Mouse (Mus musculus): Measurements from ENCODE around the gene Ppp3ca. TPM values are rescaled to one million over a fixed set of nuclear protein-coding genes. Genes with fewer than 3 reads are reported as not detected.

The Ppp3ca gene
- polyA plus RNA-seq, 1 experiment from 2014 or later, result 56.8 TPM

GRCm38 (mm10) chr3:136821039-136821438 lies 151.1 kb downstream of the Ppp3ca start:
- H3K27ac ChIP-seq (ENCODE audit: low read length), result no peak overlapping the region
- ATAC-seq (ENCODE audit: insufficient number of reproducible peaks, insufficient read depth, low FRiP score, low read depth), result no peak
- H3K27me3 ChIP-seq (ENCODE audit: control insufficient read depth, insufficient read depth, low read length), result no peaks in the 10 kb centered on the region
- no peak overlapping the region for H3K9ac ChIP-seq (replicated peaks; ENCODE audit: low read depth, low read length)
- H3K9me3 ChIP-seq (ENCODE audit: control insufficient read depth, low read depth, low read length), result no peaks in the 10 kb centered on the region
- 69% methylated on average over 3 of the region's 3 CpGs for WGBS
- no peak overlapping the region for H3K4me2 ChIP-seq (replicated peaks; ENCODE audit: low read depth, low read length)
- no peak overlapping the region for H3K4me3 ChIP-seq (ENCODE audit: low read depth, low read length)
- H3K4me1 ChIP-seq (ENCODE audit: control insufficient read depth, insufficient read depth, low read length), result no peaks in the 10 kb centered on the region
- H3K36me3 ChIP-seq (ENCODE audit: control insufficient read depth, insufficient read depth, low read length), result no peaks in the 10 kb centered on the region

GRCm38 (mm10) chr3:136821993-136822392 lies 152.1 kb downstream of the Ppp3ca start:
- no peak overlapping the region for H3K4me3 ChIP-seq (ENCODE audit: low read depth, low read length)
- no peak overlapping the region for H3K4me2 ChIP-seq (replicated peaks; ENCODE audit: low read depth, low read length)
- no peak overlapping the region for H3K27ac ChIP-seq (ENCODE audit: low read length)
- WGBS, result 71% methylated on average over 2 of the region's 2 CpGs
- no peak for ATAC-seq (ENCODE audit: insufficient number of reproducible peaks, insufficient read depth, low FRiP score, low read depth)
- no peaks in the 10 kb centered on the region for H3K9me3 ChIP-seq (ENCODE audit: control insufficient read depth, low read depth, low read length)
- H3K9ac ChIP-seq (replicated peaks; ENCODE audit: low read depth, low read length), result no peak overlapping the region
- no peaks in the 10 kb centered on the region for H3K36me3 ChIP-seq (ENCODE audit: control insufficient read depth, insufficient read depth, low read length)
- H3K4me1 ChIP-seq (ENCODE audit: control insufficient read depth, insufficient read depth, low read length), result no peaks in the 10 kb centered on the region
- no peaks in the 10 kb centered on the region for H3K27me3 ChIP-seq (ENCODE audit: control insufficient read depth, insufficient read depth, low read length)

DNA sequence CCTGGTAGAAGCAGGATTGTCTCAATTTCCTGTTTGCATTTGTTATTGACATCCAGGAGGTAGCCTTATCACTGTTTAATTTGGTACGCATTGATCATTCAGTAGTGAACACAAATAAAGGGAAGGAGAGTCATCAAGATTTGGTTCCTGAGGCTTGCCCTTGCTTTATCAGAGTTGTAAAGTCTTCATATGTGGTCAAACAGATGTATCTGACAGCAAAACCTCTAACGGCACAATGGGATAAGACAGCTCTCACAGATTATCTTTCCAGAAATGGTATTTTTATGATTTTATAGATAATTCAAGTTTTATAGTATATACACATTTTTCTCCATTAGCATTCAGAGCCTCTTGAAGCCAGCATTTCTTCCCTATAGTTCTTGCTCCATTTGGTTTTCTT lies 152.5 kb downstream of the Ppp3ca start:
- H3K4me1 ChIP-seq (ENCODE audit: control insufficient read depth, insufficient read depth, low read length), result no peaks in the 10 kb centered on the region
- no peaks in the 10 kb centered on the region for H3K9me3 ChIP-seq (ENCODE audit: control insufficient read depth, low read depth, low read length)
- H3K4me3 ChIP-seq (ENCODE audit: low read depth, low read length), result no peak overlapping the region
- no peaks in the 10 kb centered on the region for H3K36me3 ChIP-seq (ENCODE audit: control insufficient read depth, insufficient read depth, low read length)
- H3K4me2 ChIP-seq (replicated peaks; ENCODE audit: low read depth, low read length), result no peak overlapping the region
- 83% methylated on average over 2 of the region's 2 CpGs for WGBS
- H3K9ac ChIP-seq (replicated peaks; ENCODE audit: low read depth, low read length), result no peak overlapping the region
- no peak overlapping the region for H3K27ac ChIP-seq (ENCODE audit: low read length)
- H3K27me3 ChIP-seq (ENCODE audit: control insufficient read depth, insufficient read depth, low read length), result no peaks in the 10 kb centered on the region
- ATAC-seq (ENCODE audit: insufficient number of reproducible peaks, insufficient read depth, low FRiP score, low read depth), result no peak

- Histone ChIP-seq H3K9ac (replicated peaks; ENCODE audit: low read depth, low read length) (no peak overlapping the region), H3K4me2 (replicated peaks; ENCODE audit: low read depth, low read length) (no peak overlapping the region), H3K4me1 (ENCODE audit: control insufficient read depth, insufficient read depth, low read length) (peaks cover under 1% of the 10 kb centered on the region; the same call in 1 of the 2 replicates), H3K27me3 (ENCODE audit: control insufficient read depth, insufficient read depth, low read length) (no peaks in the 10 kb centered on the region), H3K27ac (ENCODE audit: low read length) (no peak overlapping the region), H3K4me3 (ENCODE audit: low read depth, low read length) (no peak overlapping the region), H3K9me3 (ENCODE audit: control insufficient read depth, low read depth, low read length) (no peaks in the 10 kb centered on the region), H3K36me3 (ENCODE audit: control insufficient read depth, insufficient read depth, low read length) (no peaks in the 10 kb centered on the region)
- WGBS, result 49% methylated on average over 2 of the region's 2 CpGs
- ATAC-seq (ENCODE audit: insufficient number of reproducible peaks, insufficient read depth, low FRiP score, low read depth), result no peak
These were observed 158.5 kb downstream of the Ppp3ca start for GRCm38 (mm10) chr3:136828451-136828850.

DNA sequence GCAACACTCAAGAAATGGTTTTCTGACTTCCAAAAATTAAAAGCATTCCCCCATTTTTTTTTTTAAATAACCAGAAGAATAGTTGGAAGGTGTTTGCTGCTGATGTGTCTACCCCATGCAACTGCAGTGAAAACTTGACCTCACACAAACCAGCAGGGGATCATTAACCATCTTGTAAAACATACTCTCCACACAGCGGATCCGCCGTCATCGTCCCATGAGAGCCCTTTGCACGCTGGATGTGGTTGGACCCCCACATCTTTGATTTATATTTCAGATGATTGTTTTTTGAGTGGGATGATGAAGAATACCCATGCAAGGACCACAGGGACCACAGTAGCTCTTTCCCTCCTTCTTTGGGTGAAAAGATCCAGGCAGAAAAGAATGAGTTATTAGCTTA lies 159.2 kb downstream of the Ppp3ca start:
- no peak for ATAC-seq (ENCODE audit: insufficient number of reproducible peaks, insufficient read depth, low FRiP score, low read depth)
- H3K4me1 ChIP-seq (ENCODE audit: control insufficient read depth, insufficient read depth, low read length), result peaks cover 6% of the 10 kb centered on the region; the same call in 1 of the 2 replicates
- H3K9ac ChIP-seq (replicated peaks; ENCODE audit: low read depth, low read length), result no peak overlapping the region
- no peaks in the 10 kb centered on the region for H3K9me3 ChIP-seq (ENCODE audit: control insufficient read depth, low read depth, low read length)
- no peak overlapping the region for H3K27ac ChIP-seq (ENCODE audit: low read length)
- no peak overlapping the region for H3K4me3 ChIP-seq (ENCODE audit: low read depth, low read length)
- H3K36me3 ChIP-seq (ENCODE audit: control insufficient read depth, insufficient read depth, low read length), result no peaks in the 10 kb centered on the region
- 91% methylated on average over 5 of the region's 5 CpGs for WGBS
- no peak overlapping the region for H3K4me2 ChIP-seq (replicated peaks; ENCODE audit: low read depth, low read length)
- no peaks in the 10 kb centered on the region for H3K27me3 ChIP-seq (ENCODE audit: control insufficient read depth, insufficient read depth, low read length)

DNA sequence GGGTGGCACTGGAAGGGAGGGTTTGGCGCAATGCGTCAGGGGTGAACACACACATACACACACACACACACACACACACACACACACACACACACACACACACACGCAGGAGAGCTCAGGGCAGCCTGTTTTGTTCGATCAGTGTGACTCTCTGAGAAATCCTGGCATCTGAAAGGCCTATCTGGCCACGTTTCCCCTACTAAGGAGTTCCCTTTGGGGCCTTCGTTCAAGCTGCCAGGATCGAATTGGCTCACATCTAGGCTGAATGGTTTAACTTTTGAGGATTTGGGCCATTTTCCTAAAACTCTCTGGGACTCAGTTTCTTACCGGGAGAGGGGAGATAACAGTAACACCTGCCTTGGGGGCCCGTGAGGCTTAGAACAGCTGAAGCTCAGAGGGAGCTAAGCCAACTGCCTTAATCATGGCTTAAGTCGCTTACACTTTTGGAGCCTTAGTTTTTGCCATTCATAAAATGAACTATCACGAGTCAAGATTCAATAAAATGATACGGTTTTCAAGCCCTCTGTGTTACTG lies 160.8 kb downstream of the Ppp3ca start:
- Histone ChIP-seq H3K4me2 (replicated peaks; ENCODE audit: low read depth, low read length) (no peak overlapping the region), H3K9ac (replicated peaks; ENCODE audit: low read depth, low read length) (no peak overlapping the region), H3K9me3 (ENCODE audit: control insufficient read depth, low read depth, low read length) (no peaks in the 10 kb centered on the region), H3K27ac (ENCODE audit: low read length) (no peak overlapping the region), H3K4me3 (ENCODE audit: low read depth, low read length) (no peak overlapping the region), H3K36me3 (ENCODE audit: control insufficient read depth, insufficient read depth, low read length) (no peaks in the 10 kb centered on the region), H3K4me1 (ENCODE audit: control insufficient read depth, insufficient read depth, low read length) (peaks cover 11% of the 10 kb centered on the region; the same call in 1 of the 2 replicates), H3K27me3 (ENCODE audit: control insufficient read depth, insufficient read depth, low read length) (no peaks in the 10 kb centered on the region)
- ATAC-seq (ENCODE audit: insufficient number of reproducible peaks, insufficient read depth, low FRiP score, low read depth), result no peak
- WGBS, result 77% methylated on average over 11 of the region's 12 CpGs

GRCm38 (mm10) chr3:136833003-136833745 lies 163.2 kb downstream of the Ppp3ca start:
- no peak overlapping the region for H3K9ac ChIP-seq (replicated peaks; ENCODE audit: low read depth, low read length)
- H3K4me2 ChIP-seq (replicated peaks; ENCODE audit: low read depth, low read length), result no peak overlapping the region
- H3K27ac ChIP-seq (ENCODE audit: low read length), result no peak overlapping the region
- WGBS, result 63% methylated on average over 11 of the region's 11 CpGs
- no peak for ATAC-seq (ENCODE audit: insufficient number of reproducible peaks, insufficient read depth, low FRiP score, low read depth)
- no peaks in the 10 kb centered on the region for H3K36me3 ChIP-seq (ENCODE audit: control insufficient read depth, insufficient read depth, low read length)
- H3K4me3 ChIP-seq (ENCODE audit: low read depth, low read length), result no peak overlapping the region
- H3K27me3 ChIP-seq (ENCODE audit: control insufficient read depth, insufficient read depth, low read length), result no peaks in the 10 kb centered on the region
- H3K9me3 ChIP-seq (ENCODE audit: control insufficient read depth, low read depth, low read length), result no peaks in the 10 kb centered on the region
- H3K4me1 ChIP-seq (ENCODE audit: control insufficient read depth, insufficient read depth, low read length), result peaks cover 11% of the 10 kb centered on the region; the same call in 1 of the 2 replicates

- no peak overlapping the region for H3K4me2 ChIP-seq (replicated peaks; ENCODE audit: low read depth, low read length)
- no peak for ATAC-seq (ENCODE audit: insufficient number of reproducible peaks, insufficient read depth, low FRiP score, low read depth)
- H3K9ac ChIP-seq (replicated peaks; ENCODE audit: low read depth, low read length), result no peak overlapping the region
- no peaks in the 10 kb centered on the region for H3K36me3 ChIP-seq (ENCODE audit: control insufficient read depth, insufficient read depth, low read length)
- H3K4me3 ChIP-seq (ENCODE audit: low read depth, low read length), result no peak overlapping the region
- H3K27me3 ChIP-seq (ENCODE audit: control insufficient read depth, insufficient read depth, low read length), result no peaks in the 10 kb centered on the region
- 23% methylated on average over 4 of the region's 5 CpGs for WGBS
- peaks cover 11% of the 10 kb centered on the region; the same call in 1 of the 2 replicates for H3K4me1 ChIP-seq (ENCODE audit: control insufficient read depth, insufficient read depth, low read length)
- H3K9me3 ChIP-seq (ENCODE audit: control insufficient read depth, low read depth, low read length), result no peaks in the 10 kb centered on the region
- H3K27ac ChIP-seq (ENCODE audit: low read length), result no peak overlapping the region
These were observed 164.0 kb downstream of the Ppp3ca start for GRCm38 (mm10) chr3:136833893-136834292.
